Mouse (Mus musculus): Measurements from ENCODE around the gene Pgbd5.
A peak's percentile ranks its signal among the peaks of the same experiment; 100 is the strongest.

The Pgbd5 gene

GRCm38 (mm10) chr8:124439558-124439957, at the start of gene Pgbd5:
Pgbd5 (minus strand) TSS chr8:124439658.
- no peak for DNase-seq (ENCODE audit: low read depth)

DNA sequence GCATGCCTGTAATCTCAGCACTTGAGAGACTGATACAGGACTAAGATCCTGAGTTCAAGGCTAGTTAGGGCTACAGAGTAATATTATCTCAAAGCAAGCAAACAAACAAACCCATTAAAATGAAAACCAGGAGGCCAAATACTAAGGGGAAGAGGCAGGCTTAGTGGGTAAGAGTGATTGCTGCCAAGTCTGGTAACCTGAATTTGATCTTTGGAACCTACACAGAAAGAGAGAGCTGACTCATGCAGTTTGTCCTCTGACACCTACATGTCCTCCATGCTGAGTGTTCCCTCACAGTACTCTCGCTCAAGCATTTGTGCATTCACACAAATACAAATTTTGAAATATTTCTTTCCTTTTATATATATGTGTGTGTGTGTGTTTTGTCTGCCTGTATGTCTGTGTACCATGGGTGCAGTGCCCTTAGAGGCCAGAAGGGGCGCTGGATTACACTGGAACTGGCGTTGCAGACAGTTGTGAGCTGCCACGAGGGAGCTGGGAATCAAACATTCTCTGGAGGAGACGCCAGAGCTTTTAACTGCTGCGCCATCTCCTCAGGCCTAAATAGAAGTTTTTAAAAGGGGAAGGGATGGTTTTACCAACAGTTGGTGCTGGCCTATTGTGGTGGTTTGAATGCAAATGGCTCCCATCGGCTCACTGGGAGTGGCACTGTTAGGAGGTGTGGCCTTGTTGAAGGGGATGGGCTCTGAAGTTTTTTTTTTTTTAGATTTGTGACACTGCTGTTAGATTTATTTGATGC, 44.1 kb upstream of the Pgbd5 start:
- DNase-seq (ENCODE audit: low read depth) = peak; percentile 13

DNA sequence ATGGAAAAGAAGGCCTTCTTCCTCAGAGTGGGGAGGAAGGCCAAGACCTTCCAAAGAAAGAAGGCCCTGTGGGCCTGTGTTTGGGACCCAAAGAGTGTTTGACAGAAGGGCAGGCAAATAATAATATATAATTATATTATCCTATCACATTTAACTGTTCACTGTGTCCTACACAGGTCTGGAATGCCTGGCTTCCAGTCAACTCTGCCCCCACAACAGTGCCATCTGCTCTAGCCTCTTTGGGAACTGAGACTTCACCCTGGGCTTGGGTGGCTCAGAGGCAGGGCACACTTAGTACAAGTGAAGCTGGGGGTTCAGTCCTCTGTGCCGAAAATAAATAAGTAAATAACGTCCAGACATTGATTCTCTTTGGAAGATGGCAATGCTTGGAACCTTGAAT, 43.3 kb upstream of the Pgbd5 start:
- no peak for DNase-seq (ENCODE audit: low read depth)

DNA sequence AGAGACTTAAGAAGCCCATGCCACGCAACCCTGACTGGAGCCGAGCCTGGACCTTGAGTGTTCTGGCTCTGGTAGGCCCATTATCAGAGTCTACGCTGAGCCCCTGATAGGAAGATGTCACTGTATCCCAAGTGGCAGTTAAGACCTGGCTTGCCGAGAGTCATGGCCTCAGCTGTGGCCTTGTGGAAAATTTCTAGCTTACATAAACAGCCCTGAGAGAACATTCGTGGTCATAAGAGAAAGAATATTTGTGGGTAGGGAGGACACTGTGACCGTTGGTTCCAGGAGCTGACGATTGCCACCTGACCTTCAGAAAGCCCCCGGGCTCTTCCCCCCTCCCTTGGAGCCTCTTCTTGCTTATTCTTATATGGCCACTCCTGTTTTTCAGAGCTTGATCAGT, 40.9 kb upstream of the Pgbd5 start:
- no peak for DNase-seq (ENCODE audit: low read depth)

DNA sequence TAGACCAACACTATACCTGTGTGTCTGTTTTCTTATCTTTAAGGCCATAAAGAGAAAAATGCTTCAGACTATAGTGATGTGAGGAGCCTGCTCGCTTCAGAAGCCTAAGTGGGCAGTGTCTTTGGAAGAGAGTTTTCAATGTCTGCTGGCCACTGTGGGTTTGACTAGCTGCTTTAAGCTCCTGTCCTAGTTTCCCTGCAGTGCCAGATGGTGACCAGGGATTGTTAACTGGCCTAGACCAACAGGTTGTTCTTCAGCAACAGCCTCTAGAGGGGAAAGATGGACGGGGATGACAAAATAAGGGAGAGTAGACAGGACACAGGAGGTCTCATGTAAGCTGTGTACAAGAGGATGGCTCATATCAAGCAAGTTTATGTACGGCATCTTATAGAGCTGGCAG, 39.8 kb upstream of the Pgbd5 start:
- DNase-seq (ENCODE audit: low read depth) = no peak

DNA sequence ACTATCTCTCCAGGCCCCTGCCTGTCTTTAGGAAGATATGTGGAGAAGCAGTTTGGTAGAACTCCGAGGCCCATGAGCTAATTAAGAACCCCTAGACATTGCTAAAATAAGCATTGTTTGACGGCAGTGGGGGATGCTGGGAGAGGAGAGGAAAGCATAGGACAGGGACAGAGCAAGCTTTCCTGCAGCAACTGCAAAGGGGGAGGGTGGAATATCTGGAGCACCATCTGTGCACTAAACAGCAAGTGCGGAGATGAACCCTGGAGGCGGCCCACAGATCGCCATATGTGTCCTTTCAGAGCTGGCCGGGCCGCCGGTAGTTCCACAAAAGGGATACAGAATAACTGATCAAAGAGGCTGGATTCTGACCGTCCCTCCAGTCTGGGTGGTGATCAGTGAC, 37.2 kb upstream of the Pgbd5 start:
- no peak for DNase-seq (ENCODE audit: low read depth)

GRCm38 (mm10) chr8:124475690-124476089, 36.2 kb upstream of the Pgbd5 start:
- no peak for DNase-seq (ENCODE audit: low read depth)

GRCm38 (mm10) chr8:124464641-124465040, 25.2 kb upstream of the Pgbd5 start:
- DNase-seq (ENCODE audit: low read depth) = no peak

- no peak for DNase-seq (ENCODE audit: low read depth)
Observed at GRCm38 (mm10) chr8:124463111-124463510, 23.7 kb upstream of the Pgbd5 start.

DNA sequence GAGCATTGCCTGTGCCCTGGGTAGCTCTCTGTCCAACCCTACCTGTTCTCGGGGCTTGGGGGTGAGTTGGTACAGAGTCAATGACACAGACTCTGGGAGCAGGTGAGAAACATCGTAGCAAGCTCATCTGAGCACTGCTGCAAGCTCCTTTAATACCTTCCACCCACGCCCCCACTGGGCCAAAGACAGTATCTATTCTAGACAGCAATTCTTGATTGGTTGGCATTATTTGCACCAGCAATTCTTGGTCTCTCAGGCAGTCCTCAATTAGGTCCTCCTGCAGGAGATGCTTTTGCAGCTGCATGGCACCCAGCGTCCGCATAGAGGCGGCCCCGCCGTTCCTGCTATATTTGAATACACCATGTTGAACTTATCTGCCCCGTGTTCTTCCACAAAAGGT, 22.7 kb upstream of the Pgbd5 start:
- DNase-seq (ENCODE audit: low read depth) = no peak

- DNase-seq (ENCODE audit: low read depth) = no peak
Observed at GRCm38 (mm10) chr8:124461103-124461502, 21.6 kb upstream of the Pgbd5 start.

- DNase-seq (ENCODE audit: low read depth) = no peak
Observed at GRCm38 (mm10) chr8:124460660-124461059, 21.2 kb upstream of the Pgbd5 start.

- no peak for DNase-seq (ENCODE audit: low read depth)
Observed at GRCm38 (mm10) chr8:124459627-124460026, 20.2 kb upstream of the Pgbd5 start.

DNA sequence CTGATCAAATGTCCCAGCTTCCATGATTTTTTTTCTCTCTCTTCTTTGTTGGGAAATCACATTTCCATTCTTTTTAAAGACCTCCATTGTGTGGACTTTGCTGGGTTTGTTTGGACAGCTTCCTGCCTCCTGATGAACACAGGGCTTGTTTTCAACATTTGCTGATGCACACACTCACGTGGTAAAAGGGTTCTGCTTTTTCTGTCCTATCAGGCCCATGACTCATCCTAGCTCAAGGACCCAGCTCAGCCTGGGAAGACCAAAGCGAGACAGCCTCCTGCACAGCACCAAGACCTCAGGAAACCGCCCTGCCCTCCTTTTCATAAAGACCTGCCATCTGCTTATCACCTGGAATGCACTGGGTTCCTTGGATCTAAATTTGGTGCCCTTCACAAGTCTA, 15.9 kb upstream of the Pgbd5 start:
- no peak for DNase-seq (ENCODE audit: low read depth)

DNA sequence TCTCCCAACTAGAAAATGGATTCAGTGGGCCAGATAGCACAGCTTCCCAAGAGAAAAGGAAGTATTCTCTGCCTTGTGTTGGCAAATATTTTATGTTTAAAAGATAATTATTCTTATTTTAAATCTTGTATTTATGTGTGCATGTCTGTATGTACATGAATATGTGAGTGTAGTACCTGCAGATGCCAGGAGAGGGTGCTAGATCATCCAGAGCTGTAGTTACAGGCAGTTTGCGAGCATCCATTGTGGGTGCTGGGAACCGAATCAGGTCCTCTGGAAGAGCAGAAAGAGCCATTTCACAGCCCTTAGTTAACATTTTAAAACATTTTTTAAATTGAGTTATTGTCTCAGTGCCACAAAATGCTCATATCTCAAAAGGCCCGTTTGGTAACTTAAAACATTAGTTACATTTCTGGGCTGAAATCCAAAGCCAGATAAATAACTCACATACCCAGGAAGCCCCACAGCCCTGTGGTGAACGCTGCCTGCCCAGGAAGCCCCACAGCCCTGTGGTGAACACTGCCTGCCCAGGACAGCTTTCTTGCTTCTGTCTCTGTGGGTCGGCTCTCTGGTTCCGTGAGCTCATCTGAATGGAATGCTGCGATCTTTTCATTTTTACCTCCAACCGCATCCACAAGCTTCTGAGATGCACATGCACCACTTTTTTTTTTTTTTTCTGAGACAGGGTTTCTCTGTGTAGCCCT, 10.9 kb upstream of the Pgbd5 start:
- DNase-seq (ENCODE audit: low read depth) = no peak

GRCm38 (mm10) chr8:124448962-124449670, 9.7 kb upstream of the Pgbd5 start:
- DNase-seq (ENCODE audit: low read depth) = no peak

DNA sequence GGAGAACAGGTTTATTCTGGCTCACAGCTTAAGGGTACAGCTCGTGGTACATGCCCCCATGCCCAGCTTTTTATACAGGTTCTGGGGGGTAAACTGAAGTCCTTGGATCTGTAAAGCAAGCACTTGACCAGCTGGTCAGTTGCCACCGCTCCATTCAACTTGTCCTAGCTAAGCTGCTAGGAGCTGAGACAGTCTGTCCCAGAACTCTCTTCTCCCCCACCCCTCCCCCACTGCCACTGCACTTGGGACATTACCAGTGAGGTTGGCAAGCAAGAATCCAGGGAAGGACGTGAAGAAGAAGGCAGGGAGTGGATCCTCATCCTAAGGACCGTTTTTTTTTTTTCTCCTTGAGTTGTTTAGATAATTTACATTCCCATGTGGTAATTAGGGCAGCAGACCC, 2.7 kb downstream of the Pgbd5 start:
- DNase-seq (ENCODE audit: low read depth) = no peak

- no peak for DNase-seq (ENCODE audit: low read depth)
Observed at GRCm38 (mm10) chr8:124435707-124436243, 3.7 kb downstream of the Pgbd5 start.

- DNase-seq (ENCODE audit: low read depth) = no peak
Observed at GRCm38 (mm10) chr8:124435170-124435569, 4.3 kb downstream of the Pgbd5 start.

DNA sequence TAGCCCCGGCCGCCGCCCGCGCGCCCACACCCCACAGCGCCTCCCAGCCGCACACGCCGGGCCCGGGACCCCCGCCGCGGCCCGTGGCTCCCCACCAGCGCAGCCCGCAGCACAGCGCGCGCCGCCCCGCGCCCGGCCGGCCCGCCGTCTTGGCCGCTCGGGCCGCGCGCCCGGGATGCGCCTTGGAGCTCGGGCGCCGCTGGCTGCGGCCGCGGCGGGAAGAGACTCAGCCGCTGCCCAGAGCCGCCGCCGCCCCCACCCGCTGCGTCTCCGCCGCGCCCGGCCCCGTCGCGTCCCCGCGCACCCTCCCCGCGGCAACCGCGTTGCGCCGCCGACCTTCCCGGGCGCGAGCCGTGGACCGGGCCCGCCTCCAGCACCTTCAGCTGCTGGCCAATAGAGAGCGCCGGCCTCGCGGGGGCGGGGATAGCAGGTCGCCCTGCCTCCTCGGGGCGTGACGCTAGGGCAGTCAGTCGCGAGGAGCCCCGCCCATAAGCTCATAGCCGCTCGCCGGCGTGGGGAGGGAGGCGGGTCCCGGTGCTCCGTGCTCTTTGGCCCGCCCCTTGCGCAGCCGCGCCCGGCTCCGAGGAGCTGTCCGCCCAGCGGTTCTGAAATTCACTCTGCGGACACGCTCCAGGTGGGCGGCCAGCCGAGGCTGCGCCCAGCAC, 5.2 kb downstream of the Pgbd5 start:
- DNase-seq (ENCODE audit: low read depth) = peak; percentile 91

- DNase-seq (ENCODE audit: low read depth) = peak; percentile 13
Observed at GRCm38 (mm10) chr8:124433451-124434125, 5.9 kb downstream of the Pgbd5 start.

- no peak for DNase-seq (ENCODE audit: low read depth)
Observed at GRCm38 (mm10) chr8:124430881-124431280, 8.6 kb downstream of the Pgbd5 start.
